Mouse (Mus musculus) thymus, adult 2 months (tissue): Measurements from ENCODE around the gene Tedc2.

ENCODE experiments used
- CTCF ChIP-seq: fragments of 200-500 bp; IDR thresholded peaks from 2 replicates; pipeline ENCODE4 v1.5.1; 2012; ENCODE audit warnings: mild to moderate bottlenecking, control low read depth, low read length, moderate library complexity, borderline replicate concordance; ENCODE audit not compliant: control insufficient read depth, poor library complexity, insufficient read depth; ENCODE audit errors: extremely low read depth
- POLR2A ChIP-seq: fragments of 200-500 bp; IDR thresholded peaks from 2 replicates; pipeline ENCODE4 v1.6.1; 2012; ENCODE audit warnings: mild to moderate bottlenecking, low read length, control low read depth, moderate library complexity; ENCODE audit not compliant: control insufficient read depth, poor library complexity, insufficient read depth; ENCODE audit errors: extremely low read depth

- no peak for TF ChIP-seq POLR2A
- no peak for TF ChIP-seq CTCF
Observed at GRCm38 (mm10) chr17:24203611-24204534, 16.8 kb downstream of the Tedc2 start.
